Mouse (Mus musculus) layer of hippocampus, adult 9-10 months (tissue): ENCODE measurements at regions not wholly inside any gene's neighbourhood (a gene's known extent, or its start where the extent isn't known, plus 50 kb on each side); places are given as distances from the start of the nearest gene placed in this dataset.
A peak's percentile ranks its signal among the peaks of the same experiment; 100 is the strongest.

Source experiments
- DNase-seq: peaks from one replicate; pipeline ENCODE4 v3.0.0; 2022; ENCODE audit warnings: low spot score

- DNase-seq, result no peak
Measured at GRCm38 (mm10) chr10:46905337-46905736, 1327.7 kb downstream of the Hace1 start.

DNA sequence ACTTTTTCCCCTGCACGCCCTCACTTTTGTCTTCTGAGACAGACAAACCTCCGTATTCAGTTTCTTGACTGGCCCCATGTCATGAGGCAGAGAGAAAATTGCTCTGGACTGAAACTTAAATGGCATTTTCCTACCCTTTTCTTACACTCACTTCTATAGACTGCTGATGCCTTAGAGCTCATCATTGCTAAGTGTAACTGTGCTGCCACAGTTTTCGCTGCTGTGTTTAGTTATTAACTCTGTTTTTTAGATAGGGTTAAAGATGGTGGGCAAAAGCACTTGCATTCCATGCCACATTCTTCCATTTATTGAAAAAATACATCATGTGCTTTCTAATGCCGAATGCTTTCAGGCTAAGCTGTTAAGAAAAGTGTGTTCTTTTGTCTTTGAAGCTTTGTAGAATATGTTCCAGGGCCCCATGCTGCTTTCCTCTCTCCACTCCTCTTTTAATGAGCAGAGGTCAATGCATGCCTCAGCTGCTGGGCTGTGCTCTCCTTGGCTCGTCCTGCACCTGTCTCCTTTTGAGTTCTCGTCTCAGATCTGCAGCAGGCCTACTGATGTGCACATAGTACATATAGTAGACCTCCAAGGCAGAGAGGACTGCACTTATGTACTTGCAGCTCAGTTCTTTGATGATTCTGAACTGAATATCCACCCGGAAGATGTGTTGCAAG lies 1345.0 kb downstream of the Hace1 start:
- no peak for DNase-seq

- DNase-seq, result no peak
Measured at GRCm38 (mm10) chr10:46934311-46934710, 1356.7 kb downstream of the Hace1 start.

DNA sequence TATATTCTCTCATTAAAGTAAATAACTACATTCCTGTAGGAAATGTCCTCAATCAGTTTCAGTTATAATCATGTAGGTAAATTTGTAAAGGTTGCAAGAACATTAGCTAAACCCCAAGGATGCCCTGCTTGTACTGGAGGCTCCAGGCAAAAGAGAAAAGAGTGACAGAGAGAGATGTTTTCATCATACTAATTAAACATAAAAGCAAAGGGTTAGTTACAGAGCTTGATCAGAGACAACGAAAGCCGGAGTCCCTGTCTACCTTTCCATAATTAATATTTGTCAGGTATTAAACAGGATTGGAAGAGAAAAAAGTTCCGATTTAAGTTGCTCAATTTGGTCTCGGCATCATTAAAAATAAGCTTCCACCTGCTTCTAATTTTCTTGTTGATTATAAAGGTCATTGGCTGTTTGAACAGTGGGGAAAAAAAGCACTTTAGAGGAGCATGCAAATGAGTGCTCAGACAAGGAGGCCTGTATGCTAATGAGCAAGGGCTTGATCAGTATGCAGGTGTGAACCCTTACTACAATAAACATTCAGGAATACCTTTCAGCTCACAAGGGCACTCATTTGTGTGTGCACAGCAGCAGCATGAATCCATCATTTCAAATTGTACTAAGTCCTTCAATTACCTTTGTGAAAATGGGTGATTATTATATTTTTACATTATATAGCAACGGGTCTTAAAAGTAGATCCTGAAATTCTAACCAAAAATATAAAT lies 1358.8 kb downstream of the Hace1 start:
- no peak for DNase-seq

DNA sequence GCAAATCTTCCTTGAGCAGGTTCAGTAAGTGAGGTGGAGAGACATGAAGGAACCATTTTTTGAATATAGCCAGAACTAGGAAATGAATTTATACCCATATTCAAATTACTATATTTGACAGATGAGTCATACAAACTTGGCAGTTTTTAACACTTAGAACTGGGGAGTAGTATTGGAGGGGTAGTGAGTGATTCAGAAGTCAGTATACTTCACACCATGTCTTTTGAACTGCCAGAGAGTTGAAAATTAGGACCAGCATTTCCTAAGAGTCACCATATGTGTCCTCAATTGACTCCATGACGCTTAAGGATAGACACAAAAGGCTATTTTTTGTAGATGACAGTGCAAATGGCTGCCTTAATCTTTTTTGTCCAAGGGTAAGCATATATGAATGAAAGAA lies 1361.7 kb downstream of the Hace1 start:
- DNase-seq, result no peak

GRCm38 (mm10) chr10:46939819-46940218 lies 1362.2 kb downstream of the Hace1 start:
- DNase-seq, result no peak

DNA sequence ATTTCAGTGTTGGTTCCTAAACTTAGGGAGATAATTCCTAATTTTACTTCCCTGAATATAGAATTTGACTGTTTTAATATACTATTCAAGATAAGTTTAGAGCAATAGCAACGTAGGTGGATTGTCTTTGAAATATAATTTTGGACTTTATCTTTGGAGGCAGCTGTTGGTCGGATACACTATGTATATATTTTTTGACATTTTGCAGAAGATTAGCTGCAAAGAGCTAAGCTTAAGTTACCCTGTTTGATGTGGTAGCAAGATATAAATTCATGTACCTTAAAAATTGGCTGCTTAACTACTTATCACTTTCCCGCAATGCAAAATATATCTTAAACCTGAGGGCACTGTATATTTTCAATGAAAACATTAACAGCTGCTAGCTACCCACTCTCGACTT lies 1375.3 kb downstream of the Hace1 start:
- DNase-seq, result no peak

- DNase-seq, result no peak
Measured at GRCm38 (mm10) chr10:46954701-46955100, 1377.1 kb downstream of the Hace1 start.

DNA sequence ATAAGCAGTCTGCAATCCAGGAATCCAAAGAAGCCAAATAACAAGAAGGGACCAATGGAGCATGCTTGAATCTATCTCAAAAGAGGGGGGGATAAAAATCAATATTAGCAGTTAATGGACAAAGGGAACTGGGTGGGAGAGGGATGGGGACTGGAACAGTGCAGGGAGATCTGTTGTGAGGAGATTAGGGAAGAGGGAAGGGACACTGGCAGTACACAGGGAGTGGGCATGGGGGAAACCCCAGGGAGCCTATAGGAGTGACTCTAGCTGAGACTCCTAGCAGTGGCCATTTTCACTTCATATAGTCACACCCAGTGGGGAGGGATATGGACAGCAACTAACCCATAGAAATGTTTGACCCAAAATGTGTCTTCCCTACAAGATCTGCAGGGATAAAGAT lies 1402.8 kb downstream of the Hace1 start:
- DNase-seq, result no peak

DNA sequence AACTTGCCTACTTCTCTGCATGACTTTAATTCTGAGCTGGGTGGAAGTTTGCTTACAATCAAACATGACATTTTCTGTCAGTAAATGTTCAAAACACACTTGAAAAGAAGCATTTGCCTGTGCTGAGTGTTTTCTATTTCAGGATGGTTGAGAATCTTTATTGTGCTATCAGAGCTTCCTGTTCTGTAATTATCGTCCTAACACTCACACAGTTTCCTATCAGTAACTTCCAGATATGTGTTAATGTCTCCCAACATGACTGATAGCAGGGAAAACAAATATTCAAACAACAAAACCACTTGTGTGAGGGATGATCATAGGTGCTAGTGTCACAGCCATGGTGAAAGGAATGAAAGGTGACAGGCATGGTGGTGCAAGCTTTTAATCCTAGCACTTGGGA lies 1422.1 kb downstream of the Hace1 start:
- DNase-seq, result no peak

DNA sequence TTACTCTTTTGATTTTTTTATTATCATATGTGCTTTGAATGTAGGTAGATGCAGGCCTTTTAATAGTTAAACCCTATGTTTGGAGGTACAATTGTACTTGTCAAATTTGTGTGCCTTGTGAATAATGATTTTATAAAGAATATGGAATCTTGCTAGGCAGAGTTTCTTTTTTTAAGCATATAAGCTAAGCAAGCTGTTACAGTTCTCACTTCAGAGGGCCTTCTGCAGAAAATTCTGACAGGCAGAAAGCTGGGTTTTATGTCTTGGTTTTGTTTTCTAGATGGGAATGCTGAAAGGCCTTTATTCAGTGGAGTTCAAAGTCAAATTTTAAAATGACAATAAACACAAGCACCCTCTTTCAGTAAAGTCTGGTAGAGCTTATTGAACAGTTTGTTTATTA lies 1451.1 kb downstream of the Hace1 start:
- no peak for DNase-seq

GRCm38 (mm10) chr10:47054672-47055071 lies 1477.0 kb downstream of the Hace1 start:
- DNase-seq, result no peak

- peak; percentile 6 for DNase-seq
Measured at GRCm38 (mm10) chr10:47102551-47102950, 1524.9 kb downstream of the Hace1 start.
